14 mouse cellular contexts compared by ENCODE assay signal in the genomic region with DNA sequence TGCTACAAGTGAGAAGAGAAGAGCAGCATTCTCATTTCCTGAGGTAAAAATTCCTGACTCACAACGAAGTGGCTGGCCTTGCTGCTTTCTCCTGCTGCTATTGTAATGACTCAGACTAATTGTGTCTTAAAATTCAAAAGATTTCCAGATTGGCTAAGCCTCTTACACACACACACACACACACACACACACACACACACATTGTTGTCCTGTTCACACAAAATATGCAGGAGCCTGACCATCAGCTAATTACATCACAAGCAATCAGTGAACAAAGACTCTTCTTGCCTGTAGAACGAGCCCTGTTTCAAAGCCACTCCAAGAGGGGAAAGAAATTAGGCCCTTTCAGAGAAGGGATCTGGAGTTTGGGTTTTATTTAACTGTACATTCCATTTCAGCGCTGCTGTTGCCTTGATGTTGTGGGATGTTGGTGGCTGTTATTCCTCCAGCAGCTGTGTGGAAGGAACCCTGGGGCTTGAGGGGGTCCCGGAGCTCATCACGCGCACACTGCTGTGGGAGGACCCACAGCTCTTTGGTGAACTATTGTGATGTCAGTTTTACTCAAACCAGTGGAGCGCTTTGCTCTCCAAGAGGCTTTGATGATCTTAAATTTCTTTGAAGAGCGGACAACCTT. TPM values are rescaled to one million over a fixed set of nuclear protein-coding genes. Genes with fewer than 3 reads are reported as not detected.
DNase-seq lines count a peak whose midpoint lies in the region; ATAC-seq and TF ChIP-seq lines count a peak whose summit lies in the region.
"Had no signal": no experiment of that assay in that cellular context is flagged by ENCODE, and none has a peak within 500 bp of the region (broad histone marks: within the 10 kb centered on the region; RNA-seq: fewer than 3 reads in every experiment).

No protein-coding gene starts in this region.

- H3K36me3 ChIP-seq in forebrain, embryonic 11.5 days (ENCODE audit: control insufficient read depth, insufficient read depth, low read length): no peaks in the 10 kb centered on the region
- H3K36me3 ChIP-seq in midbrain, postnatal 0 days (ENCODE audit: insufficient read depth, low read length): no peaks in the 10 kb centered on the region

- H3K27ac ChIP-seq in forebrain, embryonic 11.5 days (ENCODE audit: low read depth, low read length): peak overlapping the region; percentile 63
- H3K27ac ChIP-seq in midbrain, postnatal 0 days (ENCODE audit: low read depth, low read length): no peak overlapping the region
- H3K27ac ChIP-seq in cerebellum, adult 2 months (ENCODE audit: insufficient read depth, low read length): no peak overlapping the region

- peak; percentile 43 for DNase-seq in embryo, embryonic 10.5 days (ENCODE audit: low spot score)
- no peak for DNase-seq in embryo, embryonic 10 days (ENCODE audit: low spot score)
- DNase-seq in R1 (ENCODE audit: low read depth, low spot score): peak; percentile 36
- DNase-seq in forebrain, embryonic 11.5 days (ENCODE audit: low spot score): peak; percentile 69
- DNase-seq in midbrain, postnatal 0 days (ENCODE audit: low spot score): peak; percentile 2
- no peak for DNase-seq in spleen, adult 18-20 months
- DNase-seq in layer of hippocampus, adult 8-10 months (ENCODE audit: low spot score in 2 of 2): no peak
- DNase-seq in cerebellum, adult 2 months: no peak
- DNase-seq: cerebellum, postnatal 25 days; kidney, postnatal 25 days; thymus, postnatal 25 days had no signal

- peak; percentile 83 for ATAC-seq in forebrain, embryonic 11.5 days (replicated peaks; ENCODE audit: low FRiP score)
- ATAC-seq in midbrain, postnatal 0 days (ENCODE audit: low FRiP score): no peak

- no peak for TF ChIP-seq CTCF in midbrain, postnatal 0 days (IDR thresholded peaks at IDR 0.05)
- TF ChIP-seq CTCF in cerebellum, adult 2 months (IDR thresholded peaks at IDR 0.05; ENCODE audit: borderline replicate concordance, insufficient read depth, low read depth, low read length): no peak

- no peak for TF ChIP-seq POLR2A in cerebellum, adult 2 months (IDR thresholded peaks at IDR 0.05; ENCODE audit: borderline replicate concordance, insufficient read depth, low read length)

- no peaks in the 10 kb centered on the region for H3K27me3 ChIP-seq in forebrain, embryonic 11.5 days (ENCODE audit: control insufficient read depth, insufficient read depth, low read length)
- no peaks in the 10 kb centered on the region for H3K27me3 ChIP-seq in midbrain, postnatal 0 days (ENCODE audit: insufficient read depth, low read length)
- no peaks in the 10 kb centered on the region for H3K27me3 ChIP-seq in cerebellum, adult 2 months (ENCODE audit: control insufficient read depth, insufficient read depth, low read length)

- no peaks in the 10 kb centered on the region for H3K9me3 ChIP-seq in forebrain, embryonic 11.5 days (ENCODE audit: control insufficient read depth, low read length)
- H3K9me3 ChIP-seq in midbrain, postnatal 0 days (ENCODE audit: low read length): no peaks in the 10 kb centered on the region

- peaks cover 4% of the 10 kb centered on the region for H3K4me1 ChIP-seq in forebrain, embryonic 11.5 days (replicated peaks; ENCODE audit: control insufficient read depth, insufficient read depth, low read length)
- peaks cover 2% of the 10 kb centered on the region; the same call in 1 of the 2 replicates for H3K4me1 ChIP-seq in midbrain, postnatal 0 days (ENCODE audit: insufficient read depth, low read length)
- H3K4me1 ChIP-seq in cerebellum, adult 2 months (ENCODE audit: control insufficient read depth, insufficient read depth, low read length): no peaks in the 10 kb centered on the region

- H3K9ac ChIP-seq in forebrain, embryonic 11.5 days (ENCODE audit: low read length): no peak overlapping the region
- no peak overlapping the region for H3K9ac ChIP-seq in midbrain, postnatal 0 days (replicated peaks; ENCODE audit: low read length, poor library complexity, severe bottlenecking)

- WGBS in forebrain, embryonic 11.5 days: 18% methylated on average over 8 of the region's 8 CpGs
- 19% methylated on average over 8 of the region's 8 CpGs for WGBS in midbrain, postnatal 0 days
- 73% methylated on average over 8 of the region's 8 CpGs for WGBS in cerebellum, adult 2 months

- no peak overlapping the region for H3K4me3 ChIP-seq in forebrain, embryonic 11.5 days (ENCODE audit: low read depth, low read length)
- H3K4me3 ChIP-seq in midbrain, postnatal 0 days (ENCODE audit: low read depth, low read length): no peak overlapping the region
- H3K4me3 ChIP-seq in cerebellum, adult 2 months (replicated peaks; ENCODE audit: insufficient read depth, low read depth, low read length): no peak overlapping the region

- no peak overlapping the region for H3K4me2 ChIP-seq in forebrain, embryonic 11.5 days (ENCODE audit: low read depth, low read length, severe bottlenecking)
- no peak overlapping the region for H3K4me2 ChIP-seq in midbrain, postnatal 0 days (ENCODE audit: low read depth, low read length, poor library complexity, severe bottlenecking)

RNA-seq across cellular contexts. Expression of gene D1Pas1, which starts 40.8 kb away (rescaled TPM):
- 0.11 TPM in 1 of 2 replicates, not detected in the other for polyA plus RNA-seq in forebrain, embryonic 11.5 days (2014; fragmentation: Nextera tagmentation; extraction: Ambion mirVana)
- not detected in 2 replicates for total RNA-seq in midbrain, postnatal 0 days (2014; rRNA removed)
- polyA plus RNA-seq in midbrain, postnatal 0 days (2015; fragmentation: Nextera tagmentation; extraction: Ambion mirVana): 0.06 and 0.13 TPM in 2 replicates
- total RNA-seq in layer of hippocampus, adult 8-10 months (2022): not detected
- 0.08 TPM in 1 of 2 replicates, not detected in the other for polyA plus RNA-seq in cerebellum, adult 2 months (2012; rRNA removed)
- total RNA-seq: gastrocnemius, postnatal 4 days had no signal
- polyA plus RNA-seq: liver, embryonic 16.5 days; neural tube, embryonic 11.5 days had no signal

Comparison
In these comparisons a context has a peak if more than half of its experiments do, and no peak if none do; other contexts are left out.
1. DNase-seq: peak in embryo, embryonic 10.5 days (single experiment), R1 (single experiment), forebrain, embryonic 11.5 days (single experiment) and midbrain, postnatal 0 days (single experiment); none in embryo, embryonic 10 days (single experiment), spleen, adult 18-20 months (0 of 2), layer of hippocampus, adult 8-10 months (0 of 2) and cerebellum, adult 2 months (0 of 2).